Mouse (Mus musculus) G1E (cell line): ENCODE results near the gene Cables2.

ENCODE experiments used
- CTCF ChIP-seq: IDR thresholded peaks from 2 replicates; pipeline ENCODE4 v1.5.1; 2012; ENCODE audit warnings: low read depth, low read length, inconsistent platforms, mixed read lengths
- GATA2 ChIP-seq: IDR thresholded peaks from 2 replicates; pipeline ENCODE4 v1.6.1; 2012; ENCODE audit warnings: low read depth, low read length, inconsistent platforms, borderline replicate concordance
- POLR2AphosphoS5 ChIP-seq: IDR thresholded peaks from 2 replicates; pipeline ENCODE4 v1.6.1; 2012; ENCODE audit warnings: low read depth, low read length, inconsistent platforms; ENCODE audit not compliant: insufficient replicate concordance
- TAL1 ChIP-seq: conservative IDR thresholded peaks from 2 replicates; pipeline ENCODE4 v1.6.1; 2012; ENCODE audit warnings: low read depth, low read length, inconsistent platforms, mixed read lengths

- no peak for TF ChIP-seq CTCF
- TF ChIP-seq POLR2AphosphoS5 = no peak
- no peak for TF ChIP-seq GATA2
- TF ChIP-seq TAL1 = no peak
Measured at GRCm38 (mm10) chr2:180267955-180268354, 5.3 kb downstream of the Cables2 start.
